Mouse (Mus musculus) forebrain, embryonic 11.5 days (tissue): ENCODE results near the gene Eya3. TPM values are rescaled to one million over a fixed set of nuclear protein-coding genes. Genes with fewer than 3 reads are reported as not detected.
A peak's percentile ranks its signal among the peaks of the same experiment; 100 is the strongest.
"Not testable (repeated sequence)": the region's sequence is repeated elsewhere in the genome, so short reads cannot be mapped to it uniquely, and the experiment has no call there.

Source experiments
- ATAC-seq: fragments of 200-750 bp; cut with Nextera tagmentation; replicated peaks from 2 replicates; pipeline ENCODE4 v1.8.0; 2017; ENCODE audit warnings: moderate TSS enrichment; ENCODE audit not compliant: low FRiP score
- DNase-seq: peaks from one replicate; pipeline ENCODE4 v3.0.0-alpha.2; 2017; ENCODE audit warnings: low spot score
- H3K27ac ChIP-seq: fragments of 300-500 bp; sonication (generic); 2 replicates; pipeline ENCODE4 v1.5.1; 2014; ENCODE audit warnings: low read depth, low read length
- H3K27me3 ChIP-seq: fragments of 300-500 bp; sonication (generic); 2 replicates; pipeline ENCODE4 v1.6.1; 2014; ENCODE audit warnings: mild to moderate bottlenecking, low read length, mixed read lengths; ENCODE audit not compliant: control insufficient read depth, insufficient read depth
- H3K36me3 ChIP-seq: fragments of 300-500 bp; sonication (generic); 2 replicates; pipeline ENCODE4 v1.6.1; 2014; ENCODE audit warnings: mild to moderate bottlenecking, low read length, moderate library complexity, mixed read lengths; ENCODE audit not compliant: control insufficient read depth, insufficient read depth
- H3K4me1 ChIP-seq: fragments of 300-500 bp; sonication (generic); replicated peaks from 2 replicates; pipeline ENCODE4 v1.6.1; 2014; ENCODE audit warnings: low read length, mixed read lengths; ENCODE audit not compliant: control insufficient read depth, insufficient read depth
- H3K4me2 ChIP-seq: fragments of 300-500 bp; sonication (generic); 2 replicates; pipeline ENCODE4 v1.6.1; 2014; ENCODE audit warnings: low read depth, mild to moderate bottlenecking, low read length, moderate library complexity, mixed read lengths; ENCODE audit not compliant: severe bottlenecking
- H3K4me3 ChIP-seq: fragments of 300-500 bp; sonication (generic); 2 replicates; pipeline ENCODE4 v1.5.1; 2014; ENCODE audit warnings: low read depth, low read length
- H3K9ac ChIP-seq: fragments of 300-500 bp; sonication (generic); 2 replicates; pipeline ENCODE4 v1.6.1; 2014; ENCODE audit warnings: low read length
- H3K9me3 ChIP-seq: fragments of 300-500 bp; sonication (generic); 2 replicates; pipeline ENCODE4 v1.6.1; 2016; ENCODE audit warnings: low read length, mixed read lengths; ENCODE audit not compliant: control insufficient read depth
- WGBS: fragments of 180-500 bp; shearing (Covaris S2); extraction: QIAGEN DNeasy Blood & Tissue Kit; methylation state at CpG from one replicate; pipeline ENCODE4 v1.1.7; 2014; 5-methylcytosine and 5-hydroxymethylcytosine counted together
- polyA plus RNA-seq: library from polyadenylated mRNA; unstranded; fragments of >200 nt; fragmentation: Nextera tagmentation; extraction: Ambion mirVana; gene quantifications from 2 replicates; pipeline ENCODE4 v1.2.1, GENCODE M21; 2014

Gene Eya3
- polyA plus RNA-seq, result 31.6 and 31.9 TPM in 2 replicates

- H3K4me3 ChIP-seq, result peak within 1 kb of the TSS; percentile 94
- H3K36me3 ChIP-seq, result no peaks in the 10 kb centered on the region
- peak within 1 kb of the TSS; percentile 91 for H3K9ac ChIP-seq
- H3K4me2 ChIP-seq, result peak within 1 kb of the TSS; percentile 83
- no peaks in the 10 kb centered on the region for H3K9me3 ChIP-seq
- H3K4me1 ChIP-seq, result 0 out of 2 replicates have a peak, but pooled peaks cover 2% of the 10 kb centered on the region
- no peaks in the 10 kb centered on the region for H3K27me3 ChIP-seq
- peak; percentile 96 for DNase-seq
- ATAC-seq, result peak; percentile 99
- peak within 1 kb of the TSS; percentile 66; the same call in 1 of the 2 replicates for H3K27ac ChIP-seq
- under 1% methylated on average over 41 of the region's 41 CpGs for WGBS
Measured at GRCm38 (mm10) chr4:132638461-132639190, at the start of gene Eya3. Gene Eya3, plus strand, starts transcription at chr4:132638987.

DNA sequence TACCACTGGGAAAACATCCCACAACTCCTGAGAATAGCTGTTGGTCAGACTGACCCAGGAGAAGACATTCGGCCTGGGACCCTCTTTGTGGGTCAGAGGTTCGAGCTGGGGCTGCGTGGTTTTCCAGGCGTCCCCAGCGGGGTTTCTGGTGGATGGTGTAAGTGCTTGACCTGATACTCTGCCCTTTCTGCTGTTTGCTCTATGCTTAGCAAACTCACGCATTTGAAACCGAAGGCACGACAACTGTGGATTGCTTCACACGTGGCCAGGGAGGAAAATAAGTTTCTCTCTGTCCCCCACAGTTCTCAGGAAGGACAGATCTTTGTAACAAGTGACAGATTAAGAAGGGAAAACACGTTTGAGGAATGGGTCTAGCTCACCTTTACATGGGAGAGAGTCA is 48.1 kb upstream of the Eya3 start:
- DNase-seq (no peak), ATAC-seq (no peak)
- no peaks in the 10 kb centered on the region for H3K9me3 ChIP-seq
- H3K27me3 ChIP-seq, result no peaks in the 10 kb centered on the region
- no peaks in the 10 kb centered on the region for H3K4me1 ChIP-seq
- 89% methylated on average over 10 of the region's 10 CpGs for WGBS
- H3K9ac ChIP-seq, result no peak overlapping the region
- no peak overlapping the region for H3K27ac ChIP-seq
- no peak overlapping the region for H3K4me2 ChIP-seq
- no peaks in the 10 kb centered on the region for H3K36me3 ChIP-seq
- no peak overlapping the region for H3K4me3 ChIP-seq

- ATAC-seq, result no peak
- WGBS, result 93% methylated on average over 9 of the region's 9 CpGs
- Histone ChIP-seq H3K4me2 (no peak overlapping the region), H3K4me3 (no peak overlapping the region), H3K27ac (no peak overlapping the region), H3K27me3 (no peaks in the 10 kb centered on the region), H3K9ac (no peak overlapping the region), H3K4me1 (no peaks in the 10 kb centered on the region), H3K36me3 (no peaks in the 10 kb centered on the region), H3K9me3 (no peaks in the 10 kb centered on the region)
- no peak for DNase-seq
Measured at GRCm38 (mm10) chr4:132592958-132593357, 45.8 kb upstream of the Eya3 start.

- Histone ChIP-seq H3K27me3 (no peaks in the 10 kb centered on the region), H3K4me2 (no peak overlapping the region), H3K36me3 (no peaks in the 10 kb centered on the region), H3K9ac (no peak overlapping the region), H3K4me3 (no peak overlapping the region), H3K4me1 (no peaks in the 10 kb centered on the region), H3K9me3 (no peaks in the 10 kb centered on the region), H3K27ac (no peak overlapping the region)
- ATAC-seq (no peak), DNase-seq (no peak)
- 57% methylated on average over 4 of the region's 4 CpGs for WGBS
Measured at GRCm38 (mm10) chr4:132594191-132594590, 44.6 kb upstream of the Eya3 start.

GRCm38 (mm10) chr4:132598861-132599260 is 39.9 kb upstream of the Eya3 start:
- H3K27ac ChIP-seq, result no peak overlapping the region

DNA sequence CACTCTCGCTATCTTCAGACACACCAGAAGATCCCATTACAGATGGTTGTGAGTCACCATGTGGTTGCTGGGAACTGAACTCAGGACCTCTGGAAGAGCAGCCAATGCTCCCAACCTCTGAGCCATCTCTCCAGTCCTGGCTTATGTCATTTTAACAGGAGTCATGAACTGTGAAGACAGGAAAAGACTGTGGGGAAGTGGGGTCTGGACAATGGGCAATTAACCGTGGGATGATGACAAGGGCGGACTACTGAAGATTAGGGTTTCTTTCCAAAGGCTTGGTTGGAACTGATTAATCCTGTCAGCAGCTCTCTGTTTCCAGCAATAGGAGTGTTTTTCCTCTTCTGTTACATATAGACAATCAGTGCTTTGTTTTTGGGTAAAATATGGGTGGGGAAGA is 39.0 kb upstream of the Eya3 start:
- 85% methylated on average over 3 of the region's 3 CpGs for WGBS

More at GRCm38 (mm10) chr4:132598861-132599260, 39.9 kb upstream of the Eya3 start:
- Histone ChIP-seq H3K9ac (no peak overlapping the region), H3K4me1 (no peaks in the 10 kb centered on the region), H3K4me3 (no peak overlapping the region), H3K27me3 (no peaks in the 10 kb centered on the region), H3K9me3 (no peaks in the 10 kb centered on the region), H3K36me3 (no peaks in the 10 kb centered on the region), H3K4me2 (no peak overlapping the region)
- WGBS, result 78% methylated on average over 2 of the region's 2 CpGs
- DNase-seq (no peak), ATAC-seq (no peak)

DNA sequence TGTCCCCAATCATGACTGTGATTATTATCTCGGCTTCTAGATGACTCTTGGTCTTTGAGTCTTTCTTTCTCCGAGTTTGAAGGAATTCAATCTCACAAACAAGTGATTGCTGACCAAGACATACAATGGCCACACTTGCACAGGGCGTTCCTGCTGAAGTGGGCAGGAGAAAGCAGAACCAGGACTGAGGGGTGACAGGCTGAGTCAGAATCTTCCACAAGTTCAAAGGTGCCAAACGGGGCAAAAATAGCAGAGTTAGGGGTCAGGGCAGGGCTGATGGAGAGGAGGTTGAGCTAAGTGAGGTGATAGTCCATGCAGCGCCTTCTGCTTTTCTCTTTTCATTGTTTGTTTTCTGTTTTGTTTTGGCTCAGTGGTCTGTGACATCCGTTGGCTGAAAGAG is 38.3 kb upstream of the Eya3 start:
- 89% methylated on average over 6 of the region's 6 CpGs for WGBS

More for the DNA sequence above, 39.0 kb upstream of the Eya3 start:
- ATAC-seq (no peak), DNase-seq (no peak)
- Histone ChIP-seq H3K4me3 (no peak overlapping the region), H3K27me3 (no peaks in the 10 kb centered on the region), H3K27ac (no peak overlapping the region), H3K36me3 (no peaks in the 10 kb centered on the region), H3K4me1 (no peaks in the 10 kb centered on the region), H3K9ac (no peak overlapping the region), H3K4me2 (no peak overlapping the region), H3K9me3 (no peaks in the 10 kb centered on the region)

GRCm38 (mm10) chr4:132601242-132601641 is 37.5 kb upstream of the Eya3 start:
- H3K4me2 ChIP-seq, H3K27me3 ChIP-seq, H3K36me3 ChIP-seq, H3K9ac ChIP-seq, DNase-seq, H3K27ac ChIP-seq, ATAC-seq, H3K9me3 ChIP-seq, H3K4me3 ChIP-seq, H3K4me1 ChIP-seq: not testable (repeated sequence)
- WGBS, result 81% methylated on average over 5 of the region's 5 CpGs

More for the DNA sequence above, 38.3 kb upstream of the Eya3 start:
- ATAC-seq (no peak), DNase-seq (no peak)
- no peak overlapping the region for H3K27ac ChIP-seq
- H3K36me3 ChIP-seq, result no peaks in the 10 kb centered on the region
- no peaks in the 10 kb centered on the region for H3K9me3 ChIP-seq
- H3K4me1 ChIP-seq, result no peaks in the 10 kb centered on the region
- H3K4me3 ChIP-seq, result no peak overlapping the region
- no peak overlapping the region for H3K9ac ChIP-seq
- H3K27me3 ChIP-seq, result no peaks in the 10 kb centered on the region
- H3K4me2 ChIP-seq, result no peak overlapping the region

GRCm38 (mm10) chr4:132603468-132603867 is 35.3 kb upstream of the Eya3 start:
- Histone ChIP-seq H3K4me3 (no peak overlapping the region), H3K9ac (no peak overlapping the region), H3K27ac (no peak overlapping the region), H3K4me1 (no peaks in the 10 kb centered on the region), H3K27me3 (no peaks in the 10 kb centered on the region), H3K4me2 (no peak overlapping the region), H3K36me3 (no peaks in the 10 kb centered on the region), H3K9me3 (no peaks in the 10 kb centered on the region)
- WGBS, result 84% methylated on average over 4 of the region's 4 CpGs
- no peak for ATAC-seq
- no peak for DNase-seq
